Mouse (Mus musculus) limb, embryonic 14.5 days (tissue): Measurements from ENCODE around the gene Amer2. TPM values are rescaled to one million over a fixed set of nuclear protein-coding genes. Genes with fewer than 3 reads are reported as not detected.

Experiments
- ATAC-seq: fragments of 200-750 bp; cut with Nextera tagmentation; 2 replicates; pipeline ENCODE4 v1.8.0; 2017; ENCODE audit warnings: low read depth, moderate number of reproducible peaks, moderate TSS enrichment; ENCODE audit not compliant: low FRiP score
- DNase-seq: peaks from one replicate; pipeline ENCODE4 v3.0.0-alpha.2; 2015; ENCODE audit warnings: low spot score
- H3K27ac ChIP-seq: fragments of 300-500 bp; sonication (generic); replicated peaks from 2 replicates; pipeline ENCODE4 v1.5.1; 2014; ENCODE audit warnings: low read depth, mild to moderate bottlenecking, low read length, moderate library complexity, mixed read lengths
- H3K27me3 ChIP-seq: fragments of 300-500 bp; sonication (generic); 2 replicates; pipeline ENCODE4 v1.6.1; 2014; ENCODE audit warnings: low read length, mixed read lengths; ENCODE audit not compliant: control insufficient read depth, insufficient read depth
- H3K36me3 ChIP-seq: fragments of 300-500 bp; sonication (generic); 2 replicates; pipeline ENCODE4 v1.6.1; 2014; ENCODE audit warnings: mild to moderate bottlenecking, low read length, moderate library complexity, mixed read lengths; ENCODE audit not compliant: control insufficient read depth, insufficient read depth
- H3K4me1 ChIP-seq: fragments of 300-500 bp; sonication (generic); 2 replicates; pipeline ENCODE4 v1.6.1; 2014; ENCODE audit warnings: antibody characterized with exemption, low read length, mixed read lengths; ENCODE audit not compliant: control insufficient read depth, insufficient read depth
- H3K4me2 ChIP-seq: fragments of 300-500 bp; sonication (generic); replicated peaks from 2 replicates; pipeline ENCODE4 v1.6.1; 2014; ENCODE audit warnings: low read depth, mild to moderate bottlenecking, low read length, moderate library complexity; ENCODE audit not compliant: severe bottlenecking
- H3K4me3 ChIP-seq: fragments of 300-500 bp; sonication (generic); replicated peaks from 2 replicates; pipeline ENCODE4 v1.5.1; 2014; ENCODE audit warnings: low read length
- H3K9ac ChIP-seq: fragments of 300-500 bp; sonication (generic); 2 replicates; pipeline ENCODE4 v1.6.1; 2014; ENCODE audit warnings: mild to moderate bottlenecking, low read depth, low read length, moderate library complexity; ENCODE audit not compliant: severe bottlenecking
- H3K9me3 ChIP-seq: fragments of 300-500 bp; sonication (generic); 2 replicates; pipeline ENCODE4 v1.6.1; 2016; ENCODE audit warnings: low read length; ENCODE audit not compliant: control insufficient read depth
- POLR2A ChIP-seq: fragments of 200-500 bp; IDR thresholded peaks from 2 replicates; pipeline ENCODE4 v1.8.0; 2012; ENCODE audit warnings: inconsistent platforms, mild to moderate bottlenecking, moderate library complexity, borderline replicate concordance; ENCODE audit not compliant: insufficient read depth, insufficient read length; ENCODE audit errors: extremely low read depth
- WGBS: fragments of 180-500 bp; shearing (Covaris S2); extraction: QIAGEN DNeasy Blood & Tissue Kit; methylation state at CpG from one replicate; pipeline ENCODE4 v1.1.7; 2014; 5-methylcytosine and 5-hydroxymethylcytosine counted together
- polyA plus RNA-seq, 2 experiments: library from polyadenylated mRNA; depleted of rRNA in 1 of 2; stranded (reverse) in 1 of 2; unstranded in 1 of 2; fragments of >200 nt; fragmentation: Nextera tagmentation in 1 of 2; extraction: Ambion mirVana in 1 of 2; gene quantifications; 2 replicates each; pipeline versions ENCODE4 v1.2.1 to v1.2.3; 2012 to 2014

Amer2 gene
- polyA plus RNA-seq, 2 experiments = 0.58 to 0.89 TPM

DNA sequence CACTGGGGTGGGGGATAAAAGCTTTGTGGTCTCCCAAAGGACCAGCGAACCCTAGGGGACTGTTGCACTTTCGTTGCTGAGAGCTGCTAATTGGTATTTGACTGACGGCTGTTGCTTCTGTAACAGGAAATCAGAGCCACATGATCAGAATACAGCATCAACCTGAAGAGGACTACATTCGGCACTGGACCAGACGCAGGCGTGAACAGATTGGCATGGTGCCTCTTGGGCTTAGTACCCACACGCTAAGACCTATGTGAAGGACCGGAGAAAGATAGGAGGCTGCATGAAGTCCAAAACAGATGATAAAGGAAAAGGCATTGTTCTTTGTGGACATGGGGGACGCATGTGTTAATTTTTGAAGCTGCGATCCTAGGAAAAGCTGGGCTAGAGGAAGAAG is 4.5 kb downstream of the Amer2 start:
- Histone ChIP-seq H3K4me1 (no peaks in the 10 kb centered on the region), H3K9me3 (no peaks in the 10 kb centered on the region), H3K36me3 (no peaks in the 10 kb centered on the region), H3K4me2 (peak overlapping the region; percentile 98), H3K27ac (no peak overlapping the region), H3K9ac (0 out of 2 replicates have a peak overlapping the region, but pooled peaks have one; percentile 66), H3K27me3 (peaks cover 22% of the 10 kb centered on the region), H3K4me3 (peak overlapping the region; percentile 60)
- no peak for ATAC-seq
- no peak for TF ChIP-seq POLR2A
- DNase-seq = no peak
- 27% methylated on average over 10 of the region's 10 CpGs for WGBS

DNA sequence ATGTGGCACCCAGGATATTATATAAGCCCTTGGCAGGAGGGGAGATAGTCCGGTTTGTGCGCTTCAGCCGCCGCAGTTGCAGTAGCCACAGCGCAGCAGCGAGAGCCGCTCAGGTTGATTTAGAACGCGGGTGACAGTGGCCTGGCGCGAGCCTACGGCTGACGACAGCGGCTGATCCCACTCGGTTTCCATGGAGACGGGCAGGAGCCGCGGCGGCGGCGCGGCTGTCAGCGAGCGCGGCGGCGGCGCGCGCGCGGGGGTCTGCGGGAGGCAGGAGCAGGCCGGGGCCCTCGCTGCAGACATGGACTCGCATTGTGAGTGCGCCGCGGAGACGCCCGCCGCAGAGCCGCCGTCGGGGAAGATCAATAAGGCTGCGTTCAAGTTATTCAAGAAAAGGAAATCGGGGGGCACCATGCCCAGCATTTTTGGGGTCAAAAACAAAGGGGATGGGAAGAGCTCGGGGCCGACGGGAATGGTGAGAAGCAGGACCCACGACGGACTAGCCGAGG is 5.1 kb downstream of the Amer2 start:
- H3K27me3 ChIP-seq = peaks cover 22% of the 10 kb centered on the region
- H3K36me3 ChIP-seq = no peaks in the 10 kb centered on the region
- no peak for TF ChIP-seq POLR2A
- ATAC-seq (peak; percentile 92), DNase-seq (peak; percentile 77)
- H3K4me2 ChIP-seq = peak overlapping the region; percentile 98
- under 1% methylated on average over 53 of the region's 53 CpGs for WGBS
- no peak overlapping the region for H3K27ac ChIP-seq
- H3K9me3 ChIP-seq = no peaks in the 10 kb centered on the region
- H3K4me3 ChIP-seq = peak overlapping the region; percentile 60
- no peaks in the 10 kb centered on the region for H3K4me1 ChIP-seq
- H3K9ac ChIP-seq = peak overlapping the region; percentile 66

DNA sequence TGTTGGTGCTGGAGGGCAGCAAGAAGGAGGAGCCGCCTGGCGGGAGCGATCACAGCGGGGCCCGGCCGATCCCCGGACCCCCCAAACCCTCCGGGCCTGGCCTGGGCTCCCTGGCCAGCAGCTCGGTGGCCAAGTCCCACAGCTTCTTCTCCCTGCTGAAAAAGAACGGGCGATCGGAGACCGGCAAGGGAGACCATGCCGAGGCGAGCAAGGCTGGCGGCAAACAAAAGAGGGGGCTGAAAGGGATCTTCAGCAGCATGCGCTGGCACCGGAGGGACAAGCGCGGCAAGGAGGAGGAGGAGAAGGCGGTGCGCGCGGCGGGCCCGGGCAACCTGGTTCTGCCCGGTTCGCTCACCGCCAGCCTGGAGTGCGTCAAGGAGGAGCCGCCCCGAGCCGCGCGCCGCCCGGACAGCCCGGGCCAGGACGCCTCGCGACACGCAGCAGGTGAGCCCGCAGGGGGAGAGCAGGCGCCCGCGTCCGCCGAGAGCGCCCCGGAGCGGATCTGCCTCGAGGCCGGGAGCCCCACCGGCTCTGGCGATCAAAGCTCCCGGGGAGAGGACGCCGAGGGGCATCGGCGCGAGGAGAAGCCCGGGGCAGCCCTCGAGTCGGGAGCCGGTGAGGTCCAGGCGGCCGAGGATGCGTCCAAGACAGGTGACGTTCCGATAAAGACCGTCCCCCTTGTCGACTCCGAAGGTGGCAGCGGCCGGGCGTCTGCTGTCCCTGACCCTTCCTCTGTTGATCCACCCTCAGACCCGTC is 5.7 kb downstream of the Amer2 start:
- H3K27me3 ChIP-seq = peaks cover 22% of the 10 kb centered on the region
- no peak for TF ChIP-seq POLR2A
- DNase-seq (no peak), ATAC-seq (peak; percentile 70; the same call in 1 of the 2 replicates)
- no peaks in the 10 kb centered on the region for H3K4me1 ChIP-seq
- no peaks in the 10 kb centered on the region for H3K9me3 ChIP-seq
- no peaks in the 10 kb centered on the region for H3K36me3 ChIP-seq
- H3K4me3 ChIP-seq = peak overlapping the region; percentile 60
- H3K27ac ChIP-seq = no peak overlapping the region
- peak overlapping the region; percentile 98 for H3K4me2 ChIP-seq
- peak overlapping the region; percentile 66 for H3K9ac ChIP-seq
- WGBS = under 1% methylated on average over 35 of the region's 77 CpGs

DNA sequence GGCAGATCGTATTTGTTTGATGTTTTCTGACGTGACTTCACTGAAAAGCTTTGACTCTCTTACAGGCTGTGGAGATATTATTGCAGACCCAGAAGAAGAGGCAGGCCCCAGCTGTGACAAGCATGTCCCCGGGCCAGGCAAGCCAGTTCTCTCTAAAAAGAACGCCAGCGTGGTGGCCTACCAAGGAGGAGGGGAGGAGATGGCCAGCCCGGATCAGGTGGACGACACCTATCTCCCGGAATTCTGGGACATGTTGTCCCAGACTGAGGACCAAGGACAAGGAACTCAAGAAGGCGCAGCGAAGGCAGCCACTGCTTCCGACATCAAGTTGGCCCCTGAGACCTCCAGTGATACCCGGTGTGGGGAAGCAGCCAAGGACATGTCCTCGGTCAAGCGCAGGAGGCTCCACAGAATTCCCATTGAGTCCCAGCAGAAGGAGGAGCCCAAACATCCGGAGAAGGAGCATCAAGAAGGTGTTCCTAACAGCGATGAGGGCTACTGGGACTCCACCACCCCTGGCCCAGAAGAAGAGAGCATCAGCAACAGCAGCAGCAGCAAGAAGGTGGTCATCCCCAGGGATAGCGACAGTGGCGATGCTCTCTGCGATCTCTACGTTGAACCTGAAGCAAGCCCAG is 6.4 kb downstream of the Amer2 start:
- no peaks in the 10 kb centered on the region for H3K4me1 ChIP-seq
- DNase-seq = no peak
- H3K4me2 ChIP-seq = peak overlapping the region; percentile 98
- peaks cover 22% of the 10 kb centered on the region for H3K27me3 ChIP-seq
- no peak overlapping the region for H3K27ac ChIP-seq
- H3K9ac ChIP-seq = peak overlapping the region; percentile 66; the same call in 1 of the 2 replicates
- no peak for TF ChIP-seq POLR2A
- ATAC-seq = no peak
- H3K4me3 ChIP-seq = peak overlapping the region; percentile 60
- no peaks in the 10 kb centered on the region for H3K36me3 ChIP-seq
- H3K9me3 ChIP-seq = no peaks in the 10 kb centered on the region
- WGBS = 62% methylated on average over 20 of the region's 20 CpGs

DNA sequence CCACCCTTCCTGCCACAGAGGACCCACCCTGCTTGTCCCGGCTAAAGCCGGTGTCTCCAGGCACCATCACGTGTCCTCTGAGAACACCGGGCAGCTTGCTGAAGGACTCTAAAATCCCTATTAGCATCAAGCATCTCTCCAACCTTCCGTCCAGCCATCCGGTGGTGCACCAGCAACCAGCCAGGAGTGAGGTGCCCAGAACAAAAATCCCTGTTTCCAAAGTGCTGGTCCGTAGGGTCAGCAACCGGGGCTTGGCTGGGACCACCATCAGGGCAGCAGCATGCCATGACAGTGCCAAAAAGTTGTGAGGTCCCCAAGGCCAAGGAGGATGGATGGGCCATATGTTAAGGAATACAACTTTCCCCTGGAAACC is 6.9 kb downstream of the Amer2 start:
- no peak for TF ChIP-seq POLR2A
- DNase-seq (no peak), ATAC-seq (no peak)
- Histone ChIP-seq H3K4me3 (no peak overlapping the region), H3K4me2 (no peak overlapping the region), H3K9me3 (no peaks in the 10 kb centered on the region), H3K9ac (no peak overlapping the region), H3K36me3 (no peaks in the 10 kb centered on the region), H3K27ac (no peak overlapping the region), H3K27me3 (peaks cover 22% of the 10 kb centered on the region), H3K4me1 (no peaks in the 10 kb centered on the region)
- 94% methylated on average over 8 of the region's 8 CpGs for WGBS
